Mouse (Mus musculus): ENCODE results near the gene Plcd1. TPM values are rescaled to one million over a fixed set of nuclear protein-coding genes. Genes with fewer than 3 reads are reported as not detected.

The Plcd1 gene
- 35.3 and 39.2 TPM in 2 replicates for polyA plus RNA-seq (2015; fragmentation: Nextera tagmentation; extraction: Ambion mirVana)

- 8% methylated on average over 39 of the region's 45 CpGs for WGBS
- peak; percentile 73 for ATAC-seq (ENCODE audit: low FRiP score, low TSS enrichment)
- peak within 1 kb of the TSS; percentile 61 for H3K4me3 ChIP-seq (ENCODE audit: low read depth, low read length)
Measured at GRCm38 (mm10) chr9:119093419-119094295, at the start of gene Plcd1. Gene Plcd1 (minus strand): TSS chr9:119093502.

DNA sequence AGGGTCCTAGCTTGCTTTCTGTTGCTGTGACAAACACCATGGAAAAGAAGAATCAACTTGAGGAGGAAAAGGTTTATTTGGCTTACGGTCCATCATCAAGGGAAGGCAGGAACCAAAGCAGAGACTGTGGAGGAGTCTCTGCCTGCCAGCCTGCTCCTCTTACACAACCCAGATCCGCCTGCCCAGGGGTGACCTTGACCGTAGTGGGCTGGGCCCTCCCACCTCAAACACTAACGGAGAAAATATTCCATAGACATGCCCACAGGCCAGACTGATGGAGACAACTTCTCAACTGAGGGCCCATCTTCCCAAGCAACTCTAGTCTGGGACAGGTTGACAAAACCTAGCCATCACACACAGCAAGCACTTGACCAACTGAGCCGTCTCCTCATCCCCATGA lies 48.8 kb upstream of the Plcd1 start:
- no peak for TF ChIP-seq CTCF (IDR thresholded peaks at IDR 0.05; ENCODE audit: low read depth)
- TF ChIP-seq EP300 (optimal IDR thresholded peaks at IDR 0.05), result no peak
- Histone ChIP-seq H3K4me3 (ENCODE audit: low read depth, low read length) (no peak overlapping the region), H3K27me3 (ENCODE audit: control insufficient read depth, insufficient read depth, low read length) (no peaks in the 10 kb centered on the region), H3K4me2 (replicated peaks; ENCODE audit: low read depth) (no peak overlapping the region), H3K9me3 (ENCODE audit: control insufficient read depth, low read length) (no peaks in the 10 kb centered on the region), H3K9ac (ENCODE audit: low read length) (no peak overlapping the region), H3K4me1 (replicated peaks; ENCODE audit: control insufficient read depth, insufficient read depth) (no peaks in the 10 kb centered on the region), H3K27ac (replicated peaks) (no peak overlapping the region), H3K36me3 (ENCODE audit: control insufficient read depth, insufficient read depth, low read length) (no peaks in the 10 kb centered on the region)
- DNase-seq (ENCODE audit: low spot score) (no peak), ATAC-seq (ENCODE audit: low FRiP score, low TSS enrichment) (no peak)
- WGBS, result 79% methylated on average over 5 of the region's 5 CpGs

More at GRCm38 (mm10) chr9:119093419-119094295, at the start of gene Plcd1:
- H3K36me3 ChIP-seq (ENCODE audit: control insufficient read depth, insufficient read depth, low read length), result no peaks in the 10 kb centered on the region
- peak within 1 kb of the TSS; percentile 81 for H3K4me2 ChIP-seq (replicated peaks; ENCODE audit: low read depth)
- H3K9me3 ChIP-seq (ENCODE audit: control insufficient read depth, low read length), result no peaks in the 10 kb centered on the region
- H3K4me1 ChIP-seq (replicated peaks; ENCODE audit: control insufficient read depth, insufficient read depth), result no peaks in the 10 kb centered on the region; the same call in 1 of the 2 replicates
- DNase-seq (ENCODE audit: low spot score), result peak; percentile 83
- no peak for TF ChIP-seq CTCF (IDR thresholded peaks at IDR 0.05; ENCODE audit: low read depth)
- H3K27me3 ChIP-seq (ENCODE audit: control insufficient read depth, insufficient read depth, low read length), result no peaks in the 10 kb centered on the region
- H3K27ac ChIP-seq (replicated peaks), result peak within 1 kb of the TSS; percentile 85
- peak within 1 kb of the TSS; percentile 66 for H3K9ac ChIP-seq (ENCODE audit: low read length)

DNA sequence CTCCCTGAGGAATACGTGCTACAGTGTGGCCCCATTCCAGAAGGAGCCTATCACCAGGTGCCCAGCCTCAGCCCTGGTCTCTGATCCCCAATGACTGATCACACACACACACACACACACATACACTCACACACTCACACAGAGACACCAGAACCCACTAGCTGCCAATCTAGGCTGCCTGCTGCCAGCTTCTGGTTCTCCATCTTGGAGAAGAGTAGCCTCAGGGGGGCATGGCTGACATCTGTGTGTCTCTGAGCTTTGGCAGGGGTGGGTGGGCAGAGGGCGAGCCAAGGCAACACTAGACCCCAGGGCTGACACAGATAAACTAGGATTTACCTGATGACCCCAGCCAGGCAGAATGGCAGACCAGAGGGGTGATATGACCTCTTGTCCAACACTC lies 45.5 kb upstream of the Plcd1 start:
- Histone ChIP-seq H3K27me3 (ENCODE audit: control insufficient read depth, insufficient read depth, low read length) (no peaks in the 10 kb centered on the region), H3K4me2 (replicated peaks; ENCODE audit: low read depth) (no peak overlapping the region), H3K9ac (ENCODE audit: low read length) (no peak overlapping the region), H3K36me3 (ENCODE audit: control insufficient read depth, insufficient read depth, low read length) (no peaks in the 10 kb centered on the region), H3K4me3 (ENCODE audit: low read depth, low read length) (no peak overlapping the region), H3K4me1 (replicated peaks; ENCODE audit: control insufficient read depth, insufficient read depth) (no peaks in the 10 kb centered on the region), H3K9me3 (ENCODE audit: control insufficient read depth, low read length) (no peaks in the 10 kb centered on the region), H3K27ac (replicated peaks) (no peak overlapping the region)
- ATAC-seq (ENCODE audit: low FRiP score, low TSS enrichment) (no peak), DNase-seq (ENCODE audit: low spot score) (no peak)
- WGBS, result 87% methylated on average over 2 of the region's 2 CpGs
- no peak for TF ChIP-seq CTCF (IDR thresholded peaks at IDR 0.05; ENCODE audit: low read depth)

DNA sequence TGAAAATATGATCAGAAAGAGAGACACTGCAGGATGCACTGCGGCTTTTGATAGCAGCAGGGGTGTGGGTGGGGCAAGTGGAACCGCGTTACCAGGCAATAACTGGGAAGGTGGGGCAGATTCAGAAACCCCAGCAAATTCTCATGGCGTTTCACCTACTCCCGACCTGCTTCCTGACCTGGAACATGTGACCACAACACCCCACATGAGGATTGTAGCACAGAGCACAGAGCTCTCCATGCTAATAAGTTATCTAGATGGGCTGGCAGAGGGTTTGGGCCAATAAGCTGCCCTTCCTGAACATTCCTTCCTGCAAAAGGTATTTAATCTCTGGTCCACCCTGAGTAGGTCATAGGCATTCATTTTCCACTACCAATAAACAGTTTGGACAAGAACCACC lies 37.4 kb upstream of the Plcd1 start:
- DNase-seq (ENCODE audit: low spot score) (no peak), ATAC-seq (ENCODE audit: low FRiP score, low TSS enrichment) (peak; percentile 42; the same call in 1 of the 2 replicates)
- no peak overlapping the region for H3K9ac ChIP-seq (ENCODE audit: low read length)
- no peak overlapping the region for H3K27ac ChIP-seq (replicated peaks)
- 34% methylated on average over 5 of the region's 5 CpGs for WGBS
- no peaks in the 10 kb centered on the region for H3K4me1 ChIP-seq (replicated peaks; ENCODE audit: control insufficient read depth, insufficient read depth)
- TF ChIP-seq EP300 (optimal IDR thresholded peaks at IDR 0.05), result no peak
- H3K9me3 ChIP-seq (ENCODE audit: control insufficient read depth, low read length), result no peaks in the 10 kb centered on the region
- no peaks in the 10 kb centered on the region for H3K27me3 ChIP-seq (ENCODE audit: control insufficient read depth, insufficient read depth, low read length)
- H3K4me2 ChIP-seq (replicated peaks; ENCODE audit: low read depth), result no peak overlapping the region
- H3K36me3 ChIP-seq (ENCODE audit: control insufficient read depth, insufficient read depth, low read length), result no peaks in the 10 kb centered on the region
- H3K4me3 ChIP-seq (ENCODE audit: low read depth, low read length), result no peak overlapping the region

GRCm38 (mm10) chr9:119128436-119129181 lies 35.3 kb upstream of the Plcd1 start:
- no peak overlapping the region for H3K4me2 ChIP-seq (replicated peaks; ENCODE audit: low read depth)
- 76% methylated on average over 12 of the region's 12 CpGs for WGBS
- H3K27me3 ChIP-seq (ENCODE audit: control insufficient read depth, insufficient read depth, low read length), result no peaks in the 10 kb centered on the region
- no peaks in the 10 kb centered on the region for H3K4me1 ChIP-seq (replicated peaks; ENCODE audit: control insufficient read depth, insufficient read depth)
- no peaks in the 10 kb centered on the region for H3K36me3 ChIP-seq (ENCODE audit: control insufficient read depth, insufficient read depth, low read length)
- ATAC-seq (ENCODE audit: low FRiP score, low TSS enrichment) (no peak), DNase-seq (ENCODE audit: low spot score) (no peak)
- H3K4me3 ChIP-seq (ENCODE audit: low read depth, low read length), result no peak overlapping the region
- H3K9ac ChIP-seq (ENCODE audit: low read length), result no peak overlapping the region
- no peak overlapping the region for H3K27ac ChIP-seq (replicated peaks)
- TF ChIP-seq EP300 (optimal IDR thresholded peaks at IDR 0.05), result no peak
- TF ChIP-seq CTCF (IDR thresholded peaks at IDR 0.05; ENCODE audit: low read depth), result peak; percentile 56
- H3K9me3 ChIP-seq (ENCODE audit: control insufficient read depth, low read length), result no peaks in the 10 kb centered on the region

Data from stomach, postnatal 0 days (tissue).